Mouse (Mus musculus) olfactory bulb, adult 2 months (tissue): Measurements from ENCODE around the gene Gsx2. TPM values are rescaled to one million over a fixed set of nuclear protein-coding genes. Genes with fewer than 3 reads are reported as not detected.

Source experiments
- H3K27ac ChIP-seq: fragments of 200-500 bp; 2 replicates; pipeline ENCODE4 v1.5.1; 2012; ENCODE audit warnings: low read depth, low read length; ENCODE audit not compliant: insufficient read depth
- H3K4me1 ChIP-seq: fragments of 200-500 bp; 2 replicates; pipeline ENCODE4 v1.6.1; 2012; ENCODE audit warnings: low read length; ENCODE audit not compliant: control insufficient read depth, insufficient read depth
- H3K4me3 ChIP-seq: fragments of 200-500 bp; 2 replicates; pipeline ENCODE4 v1.5.1; 2012; ENCODE audit warnings: mild to moderate bottlenecking, low read depth, low read length, moderate library complexity; ENCODE audit not compliant: insufficient read depth
- CTCF ChIP-seq: fragments of 200-500 bp; IDR thresholded peaks from 2 replicates; pipeline ENCODE4 v1.5.1; 2012; ENCODE audit warnings: low read depth, mild to moderate bottlenecking, low read length, moderate library complexity; ENCODE audit not compliant: insufficient read depth
- POLR2A ChIP-seq: fragments of 200-500 bp; IDR thresholded peaks from 2 replicates; pipeline ENCODE4 v1.6.1; 2012; ENCODE audit warnings: mild to moderate bottlenecking, low read depth, low read length, moderate library complexity; ENCODE audit not compliant: insufficient read depth
- WGBS: fragments of 180-500 bp; shearing (Covaris S2); methylation state at CpG from one replicate; pipeline ENCODE4 v1.1.7; 2018; 5-methylcytosine and 5-hydroxymethylcytosine counted together
- polyA plus RNA-seq: library from polyadenylated mRNA; stranded (reverse); fragments of >200 nt; gene quantifications from 2 replicates; pipeline ENCODE4 v1.2.4, GENCODE M21; 2012; ENCODE audit warnings: low replicate concordance; ENCODE audit not compliant: missing spikeins, insufficient read depth, insufficient read length

Gene Gsx2
- polyA plus RNA-seq, 1 experiment = not detected

- 12% methylated on average over 10 of the region's 10 CpGs for WGBS
- H3K4me1 ChIP-seq = peaks cover 14% of the 10 kb centered on the region; the same call in 1 of the 2 replicates
- TF ChIP-seq CTCF = no peak
- TF ChIP-seq POLR2A = no peak
- H3K27ac ChIP-seq = no peak overlapping the region
- H3K4me3 ChIP-seq = peak overlapping the region; percentile 25; the same call in 1 of the 2 replicates
Measured at GRCm38 (mm10) chr5:75066715-75067114, 8.7 kb upstream of the Gsx2 start.

GRCm38 (mm10) chr5:75067125-75067756 is 8.2 kb upstream of the Gsx2 start:
- no peak overlapping the region for H3K27ac ChIP-seq
- WGBS = 4% methylated on average over 30 of the region's 30 CpGs
- no peak for TF ChIP-seq POLR2A
- no peak for TF ChIP-seq CTCF

GRCm38 (mm10) chr5:75070132-75070531 is 5.3 kb upstream of the Gsx2 start:
- Histone ChIP-seq H3K4me1 (peaks cover 14% of the 10 kb centered on the region; the same call in 1 of the 2 replicates), H3K4me3 (no peak overlapping the region), H3K27ac (no peak overlapping the region)
- 26% methylated on average over 13 of the region's 13 CpGs for WGBS
- no peak for TF ChIP-seq POLR2A
- TF ChIP-seq CTCF = no peak

More at GRCm38 (mm10) chr5:75067125-75067756, 8.2 kb upstream of the Gsx2 start:
- Histone ChIP-seq H3K4me3 (peak overlapping the region; percentile 25), H3K4me1 (peaks cover 14% of the 10 kb centered on the region; the same call in 1 of the 2 replicates)

GRCm38 (mm10) chr5:75070656-75071375 is 4.6 kb upstream of the Gsx2 start:
- Histone ChIP-seq H3K4me1 (peaks cover 17% of the 10 kb centered on the region), H3K4me3 (no peak overlapping the region), H3K27ac (no peak overlapping the region)
- no peak for TF ChIP-seq CTCF
- TF ChIP-seq POLR2A = no peak
- 11% methylated on average over 23 of the region's 23 CpGs for WGBS

GRCm38 (mm10) chr5:75071951-75072350 is 3.5 kb upstream of the Gsx2 start:
- TF ChIP-seq POLR2A = no peak
- no peak for TF ChIP-seq CTCF
- no peak overlapping the region for H3K4me3 ChIP-seq
- WGBS = 16% methylated on average over 10 of the region's 10 CpGs
- H3K4me1 ChIP-seq = peaks cover 21% of the 10 kb centered on the region
- no peak overlapping the region for H3K27ac ChIP-seq

GRCm38 (mm10) chr5:75072532-75072931 is 2.9 kb upstream of the Gsx2 start:
- Histone ChIP-seq H3K4me3 (no peak overlapping the region), H3K27ac (no peak overlapping the region), H3K4me1 (peaks cover 20% of the 10 kb centered on the region)
- 48% methylated on average over 4 of the region's 4 CpGs for WGBS
- TF ChIP-seq CTCF (no peak), POLR2A (no peak)

GRCm38 (mm10) chr5:75073167-75073566 is 2.2 kb upstream of the Gsx2 start:
- no peak for TF ChIP-seq POLR2A
- no peak for TF ChIP-seq CTCF
- no peak overlapping the region for H3K27ac ChIP-seq
- H3K4me1 ChIP-seq = peaks cover 20% of the 10 kb centered on the region
- no peak overlapping the region for H3K4me3 ChIP-seq
- WGBS = 74% methylated on average over 1 of the region's 1 CpGs

GRCm38 (mm10) chr5:75073684-75074083 is 1.7 kb upstream of the Gsx2 start:
- Histone ChIP-seq H3K4me3 (no peak overlapping the region), H3K27ac (no peak overlapping the region), H3K4me1 (peaks cover 20% of the 10 kb centered on the region)
- 83% methylated on average over 3 of the region's 3 CpGs for WGBS
- TF ChIP-seq CTCF (no peak), POLR2A (no peak)

- 73% methylated on average over 4 of the region's 4 CpGs for WGBS
- H3K4me3 ChIP-seq = no peak overlapping the region
- no peak overlapping the region for H3K27ac ChIP-seq
- peaks cover 20% of the 10 kb centered on the region for H3K4me1 ChIP-seq
- TF ChIP-seq POLR2A (no peak), CTCF (no peak)
Measured at GRCm38 (mm10) chr5:75074132-75074531, 1.3 kb upstream of the Gsx2 start.
